Mouse (Mus musculus) left cerebral cortex, adult 8-10 months (tissue): Measurements from ENCODE around the gene Pes1. TPM values are rescaled to one million over a fixed set of nuclear protein-coding genes. Genes with fewer than 3 reads are reported as not detected.
"Not testable (repeated sequence)": the region's sequence is repeated elsewhere in the genome, so short reads cannot be mapped to it uniquely, and the experiment has no call there.

Experiments used
- DNase-seq, 2 experiments: peaks; one replicate each; pipeline ENCODE4 v3.0.0; 2022; ENCODE audit warnings: low spot score in 2 of 2
- total RNA-seq, 4 experiments: library from RNA; stranded (reverse); gene quantifications; 2 replicates each; pipeline ENCODE4 v1.2.4; 2022

The Pes1 gene
- total RNA-seq, 4 experiments from 2014 or later: 38.5 to 47.9 (median 41.2) TPM

DNA sequence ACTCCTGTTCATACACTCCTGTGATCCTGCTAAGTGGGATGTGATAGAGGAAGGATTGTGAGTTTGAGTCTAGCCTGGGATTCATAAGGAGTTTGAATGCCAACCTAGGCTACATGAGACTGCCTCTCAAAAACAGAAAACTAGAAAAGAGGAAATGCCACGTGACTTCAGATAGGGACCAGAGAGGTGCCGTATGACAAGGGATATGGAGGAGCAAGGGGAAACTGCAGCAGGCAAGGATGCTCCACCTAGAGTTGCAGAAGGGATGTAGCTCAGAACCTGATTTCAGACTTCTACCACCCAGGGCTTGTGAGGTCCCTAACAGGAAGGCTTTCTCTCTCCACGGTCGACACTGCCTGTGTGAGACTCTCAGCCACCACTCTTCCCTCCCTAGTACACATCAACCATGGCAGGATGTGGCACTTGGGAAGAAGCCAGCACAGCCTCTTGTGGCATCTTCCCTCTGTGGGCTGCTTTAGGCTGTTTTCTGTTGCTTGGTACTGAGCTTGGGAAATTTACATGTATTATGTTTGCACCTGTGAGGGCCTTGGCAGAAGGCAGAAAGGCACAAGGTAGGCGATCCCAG lies 41.5 kb downstream of the Pes1 start:
- no peak for DNase-seq

DNA sequence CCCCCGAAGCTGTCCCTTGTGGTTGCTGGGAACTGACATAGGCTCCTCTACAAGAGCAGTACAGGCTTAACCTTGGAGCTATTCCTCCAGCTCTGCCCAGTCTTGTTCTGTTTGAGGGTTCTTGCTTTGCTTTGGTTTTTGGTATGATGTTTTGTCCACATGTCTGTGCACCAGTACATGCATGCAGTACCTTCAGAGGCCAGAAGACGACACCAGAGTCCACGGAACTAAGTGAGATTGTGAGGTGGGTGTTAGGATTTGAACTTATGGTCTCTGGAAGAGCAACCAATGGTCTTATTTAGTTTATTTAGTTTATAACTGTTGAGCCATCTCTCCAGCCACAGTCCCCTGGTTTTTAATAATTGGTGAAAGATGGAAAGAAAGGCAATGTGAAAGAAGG lies 42.7 kb downstream of the Pes1 start:
- DNase-seq: no peak

DNA sequence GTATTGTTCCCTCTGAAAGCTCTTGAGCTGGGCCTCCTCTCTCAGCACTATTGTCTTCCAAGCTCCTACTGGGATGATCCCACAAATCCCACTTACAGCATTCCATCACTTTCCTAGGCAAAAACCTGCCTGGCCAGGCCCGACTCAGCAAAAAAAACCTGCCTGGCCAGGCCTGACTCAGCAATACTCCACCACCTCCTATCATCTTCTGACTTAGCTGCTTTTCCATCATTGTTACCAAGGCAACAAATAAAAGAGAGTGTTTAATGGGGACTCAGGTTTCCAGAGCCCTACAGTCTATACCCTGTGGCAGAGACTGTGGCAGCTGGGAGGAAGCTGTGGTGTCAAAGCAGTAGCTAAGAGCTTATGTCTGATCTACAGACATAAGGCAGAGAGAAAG lies 48.8 kb downstream of the Pes1 start:
- DNase-seq: no peak

DNA sequence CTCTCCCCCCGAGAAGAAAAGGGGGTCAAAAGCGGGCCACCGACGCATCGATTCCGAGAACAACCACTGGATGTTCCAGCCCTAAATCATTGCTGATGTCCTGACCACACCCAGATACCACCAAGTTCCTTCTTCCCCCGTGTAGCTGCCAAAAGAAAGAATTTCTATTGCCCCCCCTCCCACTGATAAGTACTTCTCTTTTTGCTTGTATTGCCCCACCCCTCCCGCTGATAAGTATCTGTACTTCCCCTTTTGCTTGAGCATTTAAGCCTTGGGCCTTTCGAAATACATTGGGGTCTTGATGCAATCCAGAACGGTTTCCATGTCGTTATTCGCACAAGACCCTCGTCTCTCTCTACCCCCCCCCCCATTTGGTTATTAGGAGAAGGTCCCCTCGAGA lies 52.0 kb downstream of the Pes1 start:
- DNase-seq: not testable (repeated sequence)

DNA sequence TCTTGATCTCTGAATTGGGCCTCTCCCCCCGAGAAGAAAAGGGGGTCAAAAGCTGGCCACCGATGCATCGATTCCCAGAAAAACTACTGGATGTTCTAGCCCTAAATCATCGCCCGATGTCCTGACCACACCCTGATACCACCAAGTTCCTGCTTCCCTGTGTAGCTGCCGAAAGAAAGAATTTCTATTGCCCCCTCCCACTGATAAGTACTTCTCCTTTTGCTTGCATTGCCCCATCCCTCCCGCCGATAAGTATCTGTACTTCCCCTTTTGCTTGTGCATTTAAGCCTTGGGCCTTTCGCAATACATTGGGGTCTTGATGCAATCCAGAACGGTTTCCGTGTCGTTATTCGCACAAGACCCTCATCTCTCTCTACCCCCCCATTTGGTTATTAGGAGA lies 58.3 kb downstream of the Pes1 start:
- not testable (repeated sequence) for DNase-seq

DNA sequence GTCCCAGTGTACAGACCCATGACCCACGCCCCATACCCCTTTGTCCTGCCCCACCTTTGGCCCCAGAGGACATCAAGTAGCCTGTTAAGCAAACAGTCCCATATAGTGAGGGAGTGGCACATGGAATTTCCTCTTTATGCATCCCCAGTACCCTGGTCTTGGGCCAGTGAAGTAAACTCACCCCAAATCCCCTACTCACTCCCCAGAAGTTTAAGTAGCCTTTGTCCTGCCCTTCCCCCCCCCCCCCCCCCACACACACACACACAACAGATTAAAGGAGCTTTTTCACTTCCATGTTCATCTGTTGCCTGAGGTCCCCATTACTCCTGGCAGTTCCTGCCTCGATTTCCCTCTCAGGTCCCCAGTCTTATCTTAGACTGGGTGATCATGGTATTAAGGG lies 59.5 kb downstream of the Pes1 start:
- no peak for DNase-seq

DNA sequence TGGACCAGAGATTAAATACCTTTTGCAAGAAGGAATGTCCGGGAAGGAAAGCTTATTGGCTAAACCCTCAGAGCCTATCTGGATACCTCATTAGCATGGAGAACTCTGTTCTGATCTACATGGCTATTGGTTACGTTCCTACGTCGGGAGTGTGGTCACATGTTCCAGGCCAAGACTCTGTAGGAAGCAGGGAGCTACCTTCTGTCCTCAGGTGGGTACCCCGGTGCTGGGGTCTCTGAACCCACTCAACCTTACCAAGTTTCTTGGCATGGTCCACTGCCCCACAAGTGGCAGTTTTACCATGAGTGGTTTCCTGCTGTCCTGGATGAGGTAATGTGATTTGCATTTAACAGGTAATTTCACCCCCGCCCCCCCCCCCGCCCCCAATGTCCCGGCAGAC lies 63.3 kb downstream of the Pes1 start:
- no peak for DNase-seq

DNA sequence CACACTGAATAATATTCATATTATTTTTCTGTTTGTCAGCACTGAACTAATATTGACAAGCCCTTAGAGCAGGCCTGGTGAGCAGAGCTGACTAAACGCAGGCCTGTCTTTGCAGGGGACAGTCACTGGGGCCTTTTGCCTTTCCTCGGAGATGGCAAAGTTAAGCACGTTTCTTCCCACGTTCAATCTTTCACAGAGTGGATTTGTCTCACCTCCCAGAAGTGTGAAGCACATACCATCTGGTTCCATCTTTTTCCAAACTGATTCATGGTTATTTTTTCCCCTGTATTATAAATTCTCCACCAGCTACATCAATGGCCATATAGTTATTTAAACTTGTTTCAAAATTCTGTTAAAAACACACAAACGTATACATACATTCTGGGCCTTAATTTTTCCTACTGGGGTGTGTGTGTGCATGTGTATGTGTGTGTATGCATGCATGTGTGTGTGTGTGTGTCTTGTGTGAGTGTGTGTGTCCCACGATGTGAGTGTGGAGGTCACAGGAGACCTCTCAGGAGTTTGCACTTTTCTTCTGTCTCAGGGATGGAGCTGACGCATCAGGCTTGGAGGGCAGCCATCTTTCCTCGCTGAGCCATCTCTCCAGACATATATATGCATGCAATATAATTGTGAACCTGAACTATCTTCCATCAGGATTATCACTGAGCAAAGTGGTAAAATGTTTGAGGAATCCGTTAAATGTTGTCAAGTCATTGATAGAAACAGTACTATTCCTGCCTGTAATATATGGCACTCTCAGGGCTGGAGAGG lies 64.0 kb downstream of the Pes1 start:
- DNase-seq: peak; percentile 6 to 35

DNA sequence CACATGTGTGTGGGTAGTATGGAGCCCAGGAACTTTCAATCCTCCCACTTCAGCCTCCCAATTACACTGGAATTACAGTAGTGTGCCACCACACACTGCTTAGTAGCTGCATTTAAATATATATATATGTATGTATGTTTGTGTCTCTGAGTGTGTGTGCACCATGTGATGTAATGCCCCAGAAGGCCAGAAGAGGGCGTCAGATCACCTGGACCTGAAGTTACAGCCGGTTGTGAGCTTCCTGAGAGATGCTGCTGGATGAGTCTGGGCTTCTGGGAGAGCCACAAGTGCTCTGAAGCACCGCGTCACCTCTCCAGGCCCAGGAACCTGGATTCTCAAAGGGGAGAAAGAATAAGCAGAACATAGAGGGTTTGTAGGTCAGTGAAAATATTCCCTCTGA lies 65.6 kb downstream of the Pes1 start:
- DNase-seq: no peak

Other genes with a start within 250 kb of the Pes1 start
- gene Osbp2, start 100.1 kb upstream of the Pes1 start, total RNA-seq: 100 to 1,000 TPM; 105 to 126 (median 115) TPM
- under 1 TPM; 0.21 to 0.86 (median 0.57) TPM for gene 4921536K21Rik, start 68.9 kb upstream of the Pes1 start, total RNA-seq
- gene Dusp18, start 68.7 kb upstream of the Pes1 start, total RNA-seq: 10 to 100 TPM; 17.5 to 19.6 (median 18.1) TPM
- 10 to 100 TPM; 17.3 to 20.6 (median 19.9) TPM for gene Slc35e4, start 49.3 kb upstream of the Pes1 start, total RNA-seq
- gene Tcn2, start 31.8 kb upstream of the Pes1 start, total RNA-seq: 10 to 100 TPM; 17.0 to 37.4 (median 23.1) TPM
- not detected for gene 4930556J24Rik, start 12.8 kb downstream of the Pes1 start, total RNA-seq
- 10 to 100 TPM; 11.1 to 12.4 (median 12.1) TPM for gene Gal3st1, start 19.7 kb downstream of the Pes1 start, total RNA-seq
- 1 to 10 TPM in 1 of 4 experiments, under 1 TPM in 3; 0.23 to 1.0 (median 0.37) TPM for gene Sec14l4, start 67.5 kb downstream of the Pes1 start, total RNA-seq
- gene Sec14l3, start 100.9 kb downstream of the Pes1 start, total RNA-seq: 1 to 10 TPM; 1.0 to 1.7 (median 1.4) TPM
- 10 to 100 TPM; 67.7 to 84.0 (median 72.4) TPM for gene Mtfp1, start 131.5 kb downstream of the Pes1 start, total RNA-seq
- 10 to 100 TPM; 35.3 to 36.8 (median 36.4) TPM for gene Sec14l2, start 159.4 kb downstream of the Pes1 start, total RNA-seq
- 10 to 100 TPM; 24.8 to 35.0 (median 31.1) TPM for gene Rnf215, start 171.2 kb downstream of the Pes1 start, total RNA-seq
- 10 to 100 TPM; 19.3 to 21.1 (median 19.9) TPM for gene Ccdc157, start 196.3 kb downstream of the Pes1 start, total RNA-seq
- gene Sf3a1, start 196.4 kb downstream of the Pes1 start, total RNA-seq: 10 to 100 TPM; 57.1 to 70.2 (median 61.6) TPM
- gene Tbc1d10a, start 222.8 kb downstream of the Pes1 start, total RNA-seq: 10 to 100 TPM; 24.1 to 33.2 (median 28.3) TPM